Mouse (Mus musculus) ES-CJ7 (cell line): ENCODE data around the gene Rbm44.

ENCODE experiments used
- DNase-seq: peaks from one replicate; pipeline ENCODE4 v3.0.0; 2011; ENCODE audit warnings: low read depth, low spot score

The Rbm44 gene

GRCm38 (mm10) chr1:91179533-91180173, 34.8 kb downstream of the Rbm44 start, which contains the start of gene Ramp1:
Gene Ramp1 (plus strand): TSS chr1:91179822.
- no peak for DNase-seq

GRCm38 (mm10) chr1:91180174-91180565, 35.3 kb downstream of the Rbm44 start:
- no peak for DNase-seq

GRCm38 (mm10) chr1:91180723-91181122, 35.8 kb downstream of the Rbm44 start:
- no peak for DNase-seq

- DNase-seq = no peak
These were observed 36.4 kb downstream of the Rbm44 start for GRCm38 (mm10) chr1:91181261-91181660.

- no peak for DNase-seq
These were observed 37.0 kb downstream of the Rbm44 start for GRCm38 (mm10) chr1:91181784-91182450.

GRCm38 (mm10) chr1:91183305-91183704, 38.4 kb downstream of the Rbm44 start:
- no peak for DNase-seq

GRCm38 (mm10) chr1:91186677-91187076, 41.8 kb downstream of the Rbm44 start:
- no peak for DNase-seq

GRCm38 (mm10) chr1:91187315-91187714, 42.4 kb downstream of the Rbm44 start:
- no peak for DNase-seq

GRCm38 (mm10) chr1:91187786-91188640, 43.1 kb downstream of the Rbm44 start:
- DNase-seq = no peak

GRCm38 (mm10) chr1:91188851-91189460, 44.1 kb downstream of the Rbm44 start:
- DNase-seq = no peak

- no peak for DNase-seq
These were observed 47.3 kb downstream of the Rbm44 start for GRCm38 (mm10) chr1:91192184-91192583.

- no peak for DNase-seq
These were observed 48.4 kb downstream of the Rbm44 start for GRCm38 (mm10) chr1:91193242-91193641.

GRCm38 (mm10) chr1:91193680-91194079, 48.8 kb downstream of the Rbm44 start:
- DNase-seq = no peak

- DNase-seq = no peak
These were observed 54.9 kb downstream of the Rbm44 start for GRCm38 (mm10) chr1:91199793-91200192.

- DNase-seq = no peak
These were observed 56.2 kb downstream of the Rbm44 start for GRCm38 (mm10) chr1:91201122-91201521.

GRCm38 (mm10) chr1:91204221-91204765, 59.4 kb downstream of the Rbm44 start:
- DNase-seq = no peak

GRCm38 (mm10) chr1:91205651-91206050, 60.8 kb downstream of the Rbm44 start:
- no peak for DNase-seq

- DNase-seq = no peak
These were observed 61.4 kb downstream of the Rbm44 start for GRCm38 (mm10) chr1:91206336-91206735.

GRCm38 (mm10) chr1:91206873-91207272, 62.0 kb downstream of the Rbm44 start:
- no peak for DNase-seq

GRCm38 (mm10) chr1:91207334-91208074, 62.6 kb downstream of the Rbm44 start:
- no peak for DNase-seq

GRCm38 (mm10) chr1:91209343-91209742, 64.5 kb downstream of the Rbm44 start:
- DNase-seq = no peak
